Mouse (Mus musculus) midbrain, embryonic 14.5 days (tissue): ENCODE data around the gene Slc22a14. TPM values are rescaled to one million over a fixed set of nuclear protein-coding genes. Genes with fewer than 3 reads are reported as not detected.
"Not testable (repeated sequence)": the region's sequence is repeated elsewhere in the genome, so short reads cannot be mapped to it uniquely, and the experiment has no call there.

Experiments
- ATAC-seq: fragments of 200-750 bp; cut with Nextera tagmentation; 2 replicates; pipeline ENCODE4 v1.8.0; 2017; ENCODE audit warnings: moderate number of reproducible peaks, moderate library complexity; ENCODE audit not compliant: low FRiP score, low TSS enrichment
- DNase-seq: peaks from one replicate; pipeline ENCODE4 v3.0.0-alpha.2; 2015
- H3K27ac ChIP-seq: fragments of 300-500 bp; sonication (generic); replicated peaks from 2 replicates; pipeline ENCODE4 v1.5.1; 2014; ENCODE audit warnings: mild to moderate bottlenecking, low read depth, low read length, moderate library complexity
- H3K27me3 ChIP-seq: fragments of 300-500 bp; sonication (generic); 2 replicates; pipeline ENCODE4 v1.6.1; 2014; ENCODE audit warnings: low read length, control low read depth, mixed read lengths; ENCODE audit not compliant: control insufficient read depth, insufficient read depth
- H3K36me3 ChIP-seq: fragments of 300-500 bp; sonication (generic); 2 replicates; pipeline ENCODE4 v1.6.1; 2014; ENCODE audit warnings: low read length, control low read depth; ENCODE audit not compliant: control insufficient read depth, insufficient read depth
- H3K4me1 ChIP-seq: fragments of 300-500 bp; sonication (generic); 2 replicates; pipeline ENCODE4 v1.6.1; 2014; ENCODE audit warnings: mild to moderate bottlenecking, antibody characterized with exemption, low read length, control low read depth; ENCODE audit not compliant: control insufficient read depth, insufficient read depth
- H3K4me2 ChIP-seq: fragments of 300-500 bp; sonication (generic); 2 replicates; pipeline ENCODE4 v1.6.1; 2014; ENCODE audit warnings: mild to moderate bottlenecking, low read length, moderate library complexity
- H3K4me3 ChIP-seq: fragments of 300-500 bp; sonication (generic); replicated peaks from 2 replicates; pipeline ENCODE4 v1.5.1; 2014; ENCODE audit warnings: low read depth, low read length
- H3K9ac ChIP-seq: fragments of 300-500 bp; sonication (generic); replicated peaks from 2 replicates; pipeline ENCODE4 v1.6.1; 2014; ENCODE audit warnings: mild to moderate bottlenecking, low read length, moderate library complexity
- H3K9me3 ChIP-seq: fragments of 300-500 bp; sonication (generic); 2 replicates; pipeline ENCODE4 v1.6.1; 2016; ENCODE audit warnings: low read length, control low read depth, mixed read lengths; ENCODE audit not compliant: control insufficient read depth
- WGBS: fragments of 180-500 bp; shearing (Covaris S2); extraction: QIAGEN DNeasy Blood & Tissue Kit; methylation state at CpG from one replicate; pipeline ENCODE4 v1.1.7; 2014; 5-methylcytosine and 5-hydroxymethylcytosine counted together
- polyA plus RNA-seq: library from polyadenylated mRNA; unstranded; fragments of >200 nt; fragmentation: Nextera tagmentation; extraction: Ambion mirVana; gene quantifications from 2 replicates; pipeline ENCODE4 v1.2.1, GENCODE M21; 2014

Slc22a14 gene
- polyA plus RNA-seq, 1 experiment from 2014 or later, result not detected

GRCm38 (mm10) chr9:119298563-119298962 lies 66.8 kb downstream of the Slc22a14 start:
- WGBS, result 95% methylated on average over 3 of the region's 3 CpGs
- Histone ChIP-seq H3K36me3 (peaks cover 15% of the 10 kb centered on the region; the same call in 1 of the 2 replicates), H3K27ac (no peak overlapping the region), H3K4me1 (no peaks in the 10 kb centered on the region), H3K4me3 (no peak overlapping the region), H3K4me2 (no peak overlapping the region), H3K9ac (no peak overlapping the region), H3K9me3 (no peaks in the 10 kb centered on the region), H3K27me3 (no peaks in the 10 kb centered on the region)
- DNase-seq (no peak), ATAC-seq (no peak)

GRCm38 (mm10) chr9:119297696-119298095 lies 67.7 kb downstream of the Slc22a14 start:
- Histone ChIP-seq H3K4me2 (no peak overlapping the region), H3K36me3 (peaks cover 15% of the 10 kb centered on the region; the same call in 1 of the 2 replicates), H3K9ac (no peak overlapping the region), H3K27ac (no peak overlapping the region), H3K4me1 (no peaks in the 10 kb centered on the region), H3K9me3 (no peaks in the 10 kb centered on the region), H3K4me3 (no peak overlapping the region), H3K27me3 (no peaks in the 10 kb centered on the region)
- ATAC-seq (no peak), DNase-seq (no peak)
- WGBS, result 90% methylated on average over 6 of the region's 6 CpGs

GRCm38 (mm10) chr9:119290791-119291190 lies 74.6 kb downstream of the Slc22a14 start:
- Histone ChIP-seq H3K4me2 (no peak overlapping the region), H3K4me3 (no peak overlapping the region), H3K27me3 (no peaks in the 10 kb centered on the region), H3K9ac (no peak overlapping the region), H3K27ac (no peak overlapping the region), H3K9me3 (no peaks in the 10 kb centered on the region), H3K36me3 (no peaks in the 10 kb centered on the region), H3K4me1 (no peaks in the 10 kb centered on the region)
- DNase-seq (no peak), ATAC-seq (no peak)
- 72% methylated on average over 3 of the region's 3 CpGs for WGBS

- WGBS, result 89% methylated on average over 5 of the region's 5 CpGs
- Histone ChIP-seq H3K9ac (no peak overlapping the region), H3K9me3 (no peaks in the 10 kb centered on the region), H3K27ac (no peak overlapping the region), H3K27me3 (no peaks in the 10 kb centered on the region), H3K4me1 (no peaks in the 10 kb centered on the region), H3K4me2 (no peak overlapping the region), H3K4me3 (no peak overlapping the region), H3K36me3 (peaks cover 26% of the 10 kb centered on the region)
- ATAC-seq (no peak), DNase-seq (no peak)
These were observed 84.3 kb downstream of the Slc22a14 start for GRCm38 (mm10) chr9:119280894-119281682.

- no peak overlapping the region for H3K27ac ChIP-seq
- no peak overlapping the region for H3K9ac ChIP-seq
- no peaks in the 10 kb centered on the region for H3K27me3 ChIP-seq
- no peak for DNase-seq
- peaks cover 15% of the 10 kb centered on the region for H3K36me3 ChIP-seq
- no peaks in the 10 kb centered on the region for H3K4me1 ChIP-seq
- H3K4me3 ChIP-seq, result no peak overlapping the region
- no peaks in the 10 kb centered on the region for H3K9me3 ChIP-seq
- 96% methylated on average over 5 of the region's 5 CpGs for WGBS
- no peak for ATAC-seq
- H3K4me2 ChIP-seq, result no peak overlapping the region
These were observed 87.3 kb downstream of the Slc22a14 start for GRCm38 (mm10) chr9:119278031-119278430.

- no peaks in the 10 kb centered on the region for H3K9me3 ChIP-seq
- no peak overlapping the region for H3K4me3 ChIP-seq
- ATAC-seq (no peak), DNase-seq (peak; percentile 44)
- H3K9ac ChIP-seq, result no peak overlapping the region
- H3K27ac ChIP-seq, result no peak overlapping the region
- WGBS, result 79% methylated on average over 7 of the region's 7 CpGs
- H3K4me2 ChIP-seq, result no peak overlapping the region
- H3K4me1 ChIP-seq, result no peaks in the 10 kb centered on the region
- H3K27me3 ChIP-seq, result no peaks in the 10 kb centered on the region
- H3K36me3 ChIP-seq, result peaks cover 7% of the 10 kb centered on the region
These were observed 89.0 kb downstream of the Slc22a14 start for GRCm38 (mm10) chr9:119276321-119276720.

- not testable (repeated sequence) for H3K9me3 ChIP-seq, ATAC-seq, H3K27ac ChIP-seq, H3K4me2 ChIP-seq, H3K36me3 ChIP-seq, H3K27me3 ChIP-seq, H3K9ac ChIP-seq, H3K4me1 ChIP-seq, DNase-seq, H3K4me3 ChIP-seq
- WGBS, result 97% methylated on average over 5 of the region's 5 CpGs
These were observed 90.5 kb downstream of the Slc22a14 start for GRCm38 (mm10) chr9:119274814-119275213.

GRCm38 (mm10) chr9:119271496-119271895 lies 93.9 kb downstream of the Slc22a14 start:
- Histone ChIP-seq H3K4me2 (no peak overlapping the region), H3K9me3 (no peaks in the 10 kb centered on the region), H3K27ac (no peak overlapping the region), H3K4me3 (no peak overlapping the region), H3K9ac (no peak overlapping the region), H3K4me1 (no peaks in the 10 kb centered on the region), H3K27me3 (no peaks in the 10 kb centered on the region), H3K36me3 (peaks cover 17% of the 10 kb centered on the region)
- ATAC-seq, result no peak
- 91% methylated on average over 4 of the region's 4 CpGs for WGBS
- DNase-seq, result no peak

- no peak overlapping the region for H3K27ac ChIP-seq
- no peak overlapping the region for H3K4me2 ChIP-seq
- no peaks in the 10 kb centered on the region for H3K4me1 ChIP-seq
- H3K4me3 ChIP-seq, result no peak overlapping the region
- DNase-seq (no peak), ATAC-seq (no peak)
- no peaks in the 10 kb centered on the region for H3K27me3 ChIP-seq
- 93% methylated on average over 11 of the region's 11 CpGs for WGBS
- H3K9me3 ChIP-seq, result no peaks in the 10 kb centered on the region
- no peak overlapping the region for H3K9ac ChIP-seq
- peaks cover 34% of the 10 kb centered on the region for H3K36me3 ChIP-seq
These were observed 96.7 kb downstream of the Slc22a14 start for GRCm38 (mm10) chr9:119268588-119269145.
